Mouse (Mus musculus): Measurements from ENCODE around the gene Dmd.

The Dmd gene

GRCm38 (mm10) chrX:84364981-84365380, 1416.3 kb downstream of the Dmd start:
- DNase-seq (ENCODE audit: low read depth), result no peak

- no peak for DNase-seq (ENCODE audit: low read depth)
Observed at GRCm38 (mm10) chrX:84435608-84436007, 1486.9 kb downstream of the Dmd start.

GRCm38 (mm10) chrX:84436556-84436955, 1487.9 kb downstream of the Dmd start:
- DNase-seq (ENCODE audit: low read depth), result no peak

GRCm38 (mm10) chrX:84442996-84443395, 1494.3 kb downstream of the Dmd start:
- DNase-seq (ENCODE audit: low read depth), result no peak

GRCm38 (mm10) chrX:84443985-84444384, 1495.3 kb downstream of the Dmd start:
- DNase-seq (ENCODE audit: low read depth), result no peak

GRCm38 (mm10) chrX:84444638-84445037, 1496.0 kb downstream of the Dmd start:
- DNase-seq (ENCODE audit: low read depth), result no peak

- no peak for DNase-seq (ENCODE audit: low read depth)
Observed at GRCm38 (mm10) chrX:84454473-84454872, 1505.8 kb downstream of the Dmd start.

GRCm38 (mm10) chrX:84514650-84515366, 1566.1 kb downstream of the Dmd start:
- no peak for DNase-seq (ENCODE audit: low read depth)

GRCm38 (mm10) chrX:84551995-84552394, 1603.3 kb downstream of the Dmd start:
- DNase-seq (ENCODE audit: low read depth), result no peak

- no peak for DNase-seq (ENCODE audit: low read depth)
Observed at GRCm38 (mm10) chrX:84553441-84553840, 1604.8 kb downstream of the Dmd start.

GRCm38 (mm10) chrX:84598476-84598875, 1649.8 kb downstream of the Dmd start:
- DNase-seq (ENCODE audit: low read depth), result no peak

GRCm38 (mm10) chrX:84640446-84640845, 1691.8 kb downstream of the Dmd start:
- DNase-seq (ENCODE audit: low read depth), result no peak

- DNase-seq (ENCODE audit: low read depth), result no peak
Observed at GRCm38 (mm10) chrX:84747683-84748082, 1799.0 kb downstream of the Dmd start.

GRCm38 (mm10) chrX:84860012-84860647, 1911.5 kb downstream of the Dmd start:
- DNase-seq (ENCODE audit: low read depth), result peak; percentile 42

- DNase-seq (ENCODE audit: low read depth), result no peak
Observed at GRCm38 (mm10) chrX:84873090-84873489, 1924.4 kb downstream of the Dmd start.

GRCm38 (mm10) chrX:84878125-84878524, 1929.5 kb downstream of the Dmd start:
- no peak for DNase-seq (ENCODE audit: low read depth)

GRCm38 (mm10) chrX:84932715-84933473, 1984.2 kb downstream of the Dmd start:
- no peak for DNase-seq (ENCODE audit: low read depth)

GRCm38 (mm10) chrX:84960557-84960956, 2011.9 kb downstream of the Dmd start:
- no peak for DNase-seq (ENCODE audit: low read depth)

GRCm38 (mm10) chrX:84960972-84961371, 2012.3 kb downstream of the Dmd start:
- DNase-seq (ENCODE audit: low read depth), result no peak

GRCm38 (mm10) chrX:85008304-85008703, 2059.6 kb downstream of the Dmd start:
- DNase-seq (ENCODE audit: low read depth), result no peak

GRCm38 (mm10) chrX:85041466-85042058, 2092.9 kb downstream of the Dmd start:
- DNase-seq (ENCODE audit: low read depth), result no peak

GRCm38 (mm10) chrX:85046631-85047030, 2098.0 kb downstream of the Dmd start:
- no peak for DNase-seq (ENCODE audit: low read depth)
